Mouse (Mus musculus) ES-E14 (cell line): ENCODE results near the gene Eef1akmt4.

Experiments used
- CHD2 ChIP-seq: IDR thresholded peaks from 2 replicates; pipeline ENCODE4 v1.6.1; 2014; ENCODE audit warnings: mild to moderate bottlenecking, low read depth, low read length, inconsistent platforms
- HCFC1 ChIP-seq: IDR thresholded peaks from 2 replicates; pipeline ENCODE4 v1.6.1; 2012; ENCODE audit warnings: low read length, inconsistent platforms, borderline replicate concordance; ENCODE audit not compliant: insufficient read depth
- ZNF384 ChIP-seq: IDR thresholded peaks from 2 replicates; pipeline ENCODE4 v1.6.1; 2012; ENCODE audit warnings: low read depth, low read length, inconsistent platforms

DNA sequence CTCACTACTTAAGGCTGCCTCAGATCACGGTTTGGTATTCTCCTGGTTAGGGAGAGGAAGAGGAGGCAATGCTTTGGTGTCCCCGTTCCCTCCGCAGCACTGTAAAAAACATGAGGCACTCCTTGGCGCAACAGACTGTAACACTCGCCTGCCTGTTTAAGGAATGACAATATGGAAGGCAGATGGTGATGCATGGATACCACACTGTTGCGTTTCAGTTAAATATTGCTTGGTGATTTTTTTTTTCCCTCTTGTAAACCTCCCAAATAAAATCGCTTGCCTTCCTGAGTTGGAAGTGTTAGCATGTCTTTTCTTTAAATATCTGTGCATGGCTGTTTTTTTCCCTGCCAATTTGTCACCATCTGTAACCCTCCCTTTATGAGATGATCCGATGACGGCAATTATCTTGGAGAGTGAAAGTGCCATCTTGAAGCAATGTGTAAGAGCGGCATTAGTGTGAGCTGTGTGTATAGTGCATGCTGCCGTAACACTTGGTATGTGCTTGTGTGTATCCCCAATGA, 17.5 kb downstream of the Eef1akmt4 start:
- no peak for TF ChIP-seq HCFC1
- TF ChIP-seq ZNF384: no peak
- TF ChIP-seq CHD2: no peak
